Mouse (Mus musculus): ENCODE measurements around the gene Dpp6. TPM values are rescaled to one million over a fixed set of nuclear protein-coding genes. Genes with fewer than 3 reads are reported as not detected.

Gene Dpp6
- polyA plus RNA-seq, 1 experiment from 2014 or later, result 0.86 TPM

DNA sequence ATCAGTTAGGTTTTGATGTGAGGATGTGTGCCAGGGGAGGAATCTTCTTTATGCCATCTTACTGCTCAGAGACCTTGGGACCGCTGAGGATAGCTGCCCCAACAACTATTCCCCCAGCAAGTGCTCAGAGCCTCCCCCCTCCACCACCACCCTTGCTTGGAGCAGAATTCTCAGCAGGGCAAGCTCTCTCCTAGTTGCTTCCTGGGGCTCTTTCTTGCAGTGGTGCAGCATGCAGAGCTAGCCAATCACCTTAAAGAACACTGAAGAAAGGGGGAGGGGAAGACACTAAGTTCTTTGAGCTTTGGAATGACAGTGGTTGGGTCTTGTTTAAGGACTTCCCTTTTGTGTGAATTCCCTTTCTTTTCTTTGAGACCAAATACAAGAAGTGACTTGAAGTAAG, 168.1 kb downstream of the Dpp6 start:
- no peak for ATAC-seq (replicated peaks; ENCODE audit: insufficient number of reproducible peaks, low FRiP score, low TSS enrichment)
- H3K9me3 ChIP-seq (replicated peaks; ENCODE audit: control insufficient read depth, low read length), result no peaks in the 10 kb centered on the region
- H3K36me3 ChIP-seq (ENCODE audit: control insufficient read depth, insufficient read depth, low read length), result no peaks in the 10 kb centered on the region
- no peak overlapping the region for H3K9ac ChIP-seq (ENCODE audit: low read depth, low read length)
- H3K27ac ChIP-seq (ENCODE audit: low read depth, low read length), result no peak overlapping the region
- no peaks in the 10 kb centered on the region for H3K27me3 ChIP-seq (ENCODE audit: control insufficient read depth, insufficient read depth, low read length)
- H3K4me1 ChIP-seq (ENCODE audit: control insufficient read depth, insufficient read depth, low read length), result no peaks in the 10 kb centered on the region
- H3K4me3 ChIP-seq (ENCODE audit: low read depth, low read length), result no peak overlapping the region
- 11% methylated on average over 1 of the region's 1 CpGs for WGBS (ENCODE audit: insufficient replicate concordance)
- no peak overlapping the region for H3K4me2 ChIP-seq

DNA sequence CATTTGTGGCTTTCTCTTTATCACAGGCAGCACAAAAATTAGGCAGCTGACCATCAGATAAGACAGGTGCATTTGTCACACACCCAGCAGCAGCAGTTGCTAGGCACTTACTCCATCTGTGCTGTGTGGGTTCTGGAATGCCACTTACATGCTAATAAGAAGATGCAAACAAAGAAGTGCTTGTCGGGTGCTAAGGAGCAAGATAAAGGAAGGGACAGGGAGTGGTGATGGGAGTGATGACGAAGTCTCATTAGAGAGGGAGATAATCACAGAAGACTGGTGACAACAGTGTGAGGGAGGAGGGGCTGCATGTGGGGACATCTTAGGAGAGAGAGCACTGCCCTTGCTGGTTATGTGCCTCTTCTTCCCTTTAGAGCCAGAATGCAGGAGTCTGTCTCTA, 174.6 kb downstream of the Dpp6 start:
- no peaks in the 10 kb centered on the region for H3K36me3 ChIP-seq (ENCODE audit: control insufficient read depth, insufficient read depth, low read length)
- H3K27ac ChIP-seq (ENCODE audit: low read depth, low read length), result no peak overlapping the region
- 11% methylated on average over 2 of the region's 2 CpGs for WGBS (ENCODE audit: insufficient replicate concordance)
- ATAC-seq (replicated peaks; ENCODE audit: insufficient number of reproducible peaks, low FRiP score, low TSS enrichment), result no peak
- no peaks in the 10 kb centered on the region for H3K9me3 ChIP-seq (replicated peaks; ENCODE audit: control insufficient read depth, low read length)
- no peaks in the 10 kb centered on the region for H3K4me1 ChIP-seq (ENCODE audit: control insufficient read depth, insufficient read depth, low read length)
- no peaks in the 10 kb centered on the region for H3K27me3 ChIP-seq (ENCODE audit: control insufficient read depth, insufficient read depth, low read length)
- no peak overlapping the region for H3K9ac ChIP-seq (ENCODE audit: low read depth, low read length)
- H3K4me3 ChIP-seq (ENCODE audit: low read depth, low read length), result no peak overlapping the region
- H3K4me2 ChIP-seq, result no peak overlapping the region

DNA sequence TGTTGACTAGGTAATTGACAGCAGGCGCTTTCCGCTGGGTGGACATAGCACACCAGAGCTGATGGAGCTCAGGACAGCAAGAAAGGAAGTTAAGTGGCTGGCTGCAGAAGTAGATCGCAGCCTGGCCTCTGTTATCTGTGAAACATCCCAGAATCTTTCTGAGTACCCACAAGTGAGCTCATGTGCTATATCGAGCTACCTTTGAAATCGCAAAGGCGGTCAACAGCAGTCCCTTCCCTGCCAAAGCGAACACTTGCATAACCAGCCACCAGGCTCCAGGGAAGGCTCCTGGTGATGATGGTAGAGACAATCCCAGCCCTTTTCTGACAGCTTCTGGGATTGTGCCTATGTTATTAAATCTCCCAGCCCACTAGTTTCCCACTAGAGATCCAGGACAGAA, 186.5 kb downstream of the Dpp6 start:
- H3K9me3 ChIP-seq (replicated peaks; ENCODE audit: control insufficient read depth, low read length), result no peaks in the 10 kb centered on the region
- H3K36me3 ChIP-seq (ENCODE audit: control insufficient read depth, insufficient read depth, low read length), result no peaks in the 10 kb centered on the region
- ATAC-seq (replicated peaks; ENCODE audit: insufficient number of reproducible peaks, low FRiP score, low TSS enrichment), result no peak
- 52% methylated on average over 7 of the region's 7 CpGs for WGBS (ENCODE audit: insufficient replicate concordance)
- H3K27me3 ChIP-seq (ENCODE audit: control insufficient read depth, insufficient read depth, low read length), result no peaks in the 10 kb centered on the region
- no peak overlapping the region for H3K27ac ChIP-seq (ENCODE audit: low read depth, low read length)
- no peak overlapping the region for H3K4me2 ChIP-seq
- H3K4me3 ChIP-seq (ENCODE audit: low read depth, low read length), result no peak overlapping the region
- H3K9ac ChIP-seq (ENCODE audit: low read depth, low read length), result no peak overlapping the region
- H3K4me1 ChIP-seq (ENCODE audit: control insufficient read depth, insufficient read depth, low read length), result no peaks in the 10 kb centered on the region

DNA sequence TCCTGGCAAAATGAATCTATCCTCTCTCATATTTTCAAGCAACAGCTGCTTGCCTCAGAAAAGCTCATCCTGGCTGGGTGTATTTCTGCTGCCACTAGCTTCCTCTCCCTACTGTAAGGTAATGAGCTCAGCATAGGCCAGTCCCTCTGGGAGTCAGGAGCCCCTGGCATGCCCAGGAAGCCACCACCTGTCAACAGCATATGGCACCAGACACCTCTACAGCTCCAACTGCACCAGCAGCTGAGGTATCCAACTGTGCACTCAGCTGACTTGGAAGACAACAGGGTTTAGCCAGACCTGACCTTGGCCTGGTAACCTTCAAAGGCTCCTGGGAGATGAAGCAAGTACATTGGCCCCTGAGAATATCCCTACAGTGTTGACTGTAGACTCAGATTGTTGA, 192.2 kb downstream of the Dpp6 start:
- no peak overlapping the region for H3K4me2 ChIP-seq
- no peak overlapping the region for H3K4me3 ChIP-seq (ENCODE audit: low read depth, low read length)
- H3K9me3 ChIP-seq (replicated peaks; ENCODE audit: control insufficient read depth, low read length), result no peaks in the 10 kb centered on the region
- no peak for ATAC-seq (replicated peaks; ENCODE audit: insufficient number of reproducible peaks, low FRiP score, low TSS enrichment)
- no peak overlapping the region for H3K27ac ChIP-seq (ENCODE audit: low read depth, low read length)
- no peaks in the 10 kb centered on the region for H3K27me3 ChIP-seq (ENCODE audit: control insufficient read depth, insufficient read depth, low read length)
- no peaks in the 10 kb centered on the region for H3K4me1 ChIP-seq (ENCODE audit: control insufficient read depth, insufficient read depth, low read length)
- H3K36me3 ChIP-seq (ENCODE audit: control insufficient read depth, insufficient read depth, low read length), result no peaks in the 10 kb centered on the region
- H3K9ac ChIP-seq (ENCODE audit: low read depth, low read length), result no peak overlapping the region

DNA sequence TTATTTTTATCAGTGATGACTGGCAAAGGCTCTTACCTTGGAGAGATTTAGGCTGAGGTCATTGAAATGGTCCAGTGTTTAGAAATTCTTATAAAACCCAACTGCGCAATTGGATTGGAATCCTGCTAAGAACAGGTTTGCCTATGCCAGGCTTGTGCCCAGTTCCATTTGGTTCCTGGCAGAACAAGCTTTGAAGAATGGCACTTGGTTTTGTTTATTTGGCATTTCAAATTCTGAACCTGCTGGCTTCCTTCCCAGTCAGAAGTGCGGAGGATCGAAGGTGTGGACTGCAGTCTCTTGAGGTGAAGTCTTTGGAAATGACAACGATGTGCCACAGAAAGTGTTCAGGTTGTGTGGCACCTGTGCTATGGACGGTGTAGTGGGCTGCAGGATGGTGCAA, 193.6 kb downstream of the Dpp6 start:
- WGBS (ENCODE audit: insufficient replicate concordance), result 80% methylated on average over 5 of the region's 5 CpGs
- Histone ChIP-seq H3K4me1 (ENCODE audit: control insufficient read depth, insufficient read depth, low read length) (no peaks in the 10 kb centered on the region), H3K9ac (ENCODE audit: low read depth, low read length) (no peak overlapping the region), H3K36me3 (ENCODE audit: control insufficient read depth, insufficient read depth, low read length) (no peaks in the 10 kb centered on the region), H3K9me3 (replicated peaks; ENCODE audit: control insufficient read depth, low read length) (no peaks in the 10 kb centered on the region), H3K27me3 (ENCODE audit: control insufficient read depth, insufficient read depth, low read length) (no peaks in the 10 kb centered on the region), H3K4me2 (no peak overlapping the region), H3K27ac (ENCODE audit: low read depth, low read length) (no peak overlapping the region), H3K4me3 (ENCODE audit: low read depth, low read length) (no peak overlapping the region)
- ATAC-seq (replicated peaks; ENCODE audit: insufficient number of reproducible peaks, low FRiP score, low TSS enrichment), result no peak

DNA sequence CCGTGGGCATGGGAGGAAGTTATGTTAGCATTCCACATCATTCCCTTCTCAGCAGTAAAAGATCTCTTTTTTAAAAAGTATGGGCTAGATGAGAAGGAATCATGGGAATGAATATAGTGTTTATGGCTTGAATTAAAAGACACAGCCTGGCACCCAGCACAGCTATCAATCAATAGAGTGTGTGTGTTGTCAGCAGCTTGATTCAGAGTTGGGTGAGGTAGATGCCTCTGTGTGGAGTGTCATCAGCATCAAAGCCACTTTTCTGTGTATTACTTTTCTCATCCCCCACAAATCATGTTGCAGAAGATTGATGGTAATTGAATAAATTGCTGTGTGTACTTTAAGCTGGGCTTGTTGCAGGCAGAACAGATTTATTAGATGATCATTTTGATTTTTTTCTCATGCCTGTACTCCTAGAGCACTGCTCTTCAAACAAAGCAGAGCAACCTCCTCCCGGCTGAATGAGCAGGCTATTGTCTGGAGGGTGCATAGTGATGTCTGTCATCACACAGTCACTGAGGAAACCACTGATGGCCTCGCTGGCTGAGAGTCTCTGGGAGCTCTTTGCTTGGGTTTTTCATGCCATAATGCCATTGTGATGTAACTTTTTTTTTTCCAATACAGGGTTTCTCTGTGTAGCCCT, 201.4 kb downstream of the Dpp6 start:
- Histone ChIP-seq H3K9ac (ENCODE audit: low read depth, low read length) (no peak overlapping the region), H3K4me1 (ENCODE audit: control insufficient read depth, insufficient read depth, low read length) (no peaks in the 10 kb centered on the region), H3K36me3 (ENCODE audit: control insufficient read depth, insufficient read depth, low read length) (no peaks in the 10 kb centered on the region), H3K4me3 (ENCODE audit: low read depth, low read length) (no peak overlapping the region), H3K27ac (ENCODE audit: low read depth, low read length) (no peak overlapping the region), H3K9me3 (replicated peaks; ENCODE audit: control insufficient read depth, low read length) (no peaks in the 10 kb centered on the region), H3K27me3 (ENCODE audit: control insufficient read depth, insufficient read depth, low read length) (no peaks in the 10 kb centered on the region), H3K4me2 (no peak overlapping the region)
- 53% methylated on average over 3 of the region's 3 CpGs for WGBS (ENCODE audit: insufficient replicate concordance)
- ATAC-seq (replicated peaks; ENCODE audit: insufficient number of reproducible peaks, low FRiP score, low TSS enrichment), result no peak

DNA sequence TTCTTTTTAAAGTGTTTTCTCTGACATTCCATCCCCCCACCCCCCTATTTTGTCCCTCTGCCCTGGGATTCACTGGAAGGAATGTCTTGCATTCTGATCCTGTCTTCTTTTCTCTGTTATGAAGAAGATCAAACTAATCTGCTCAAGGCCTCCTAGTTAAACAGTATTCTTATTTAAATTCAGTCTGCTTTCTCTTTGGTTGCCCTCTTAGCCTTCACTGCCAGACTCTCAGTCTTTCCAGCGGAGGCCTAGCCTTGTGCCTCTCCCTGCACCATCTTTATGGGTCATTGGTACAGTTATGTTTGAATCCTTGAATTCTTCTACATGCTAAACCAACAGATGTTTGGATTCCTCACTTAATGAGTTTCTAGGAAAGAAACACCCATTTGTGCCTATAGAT, 211.6 kb downstream of the Dpp6 start:
- no peaks in the 10 kb centered on the region for H3K27me3 ChIP-seq (ENCODE audit: control insufficient read depth, insufficient read depth, low read length)
- no peak for ATAC-seq (replicated peaks; ENCODE audit: insufficient number of reproducible peaks, low FRiP score, low TSS enrichment)
- H3K27ac ChIP-seq (ENCODE audit: low read depth, low read length), result no peak overlapping the region
- H3K9me3 ChIP-seq (replicated peaks; ENCODE audit: control insufficient read depth, low read length), result no peaks in the 10 kb centered on the region
- H3K36me3 ChIP-seq (ENCODE audit: control insufficient read depth, insufficient read depth, low read length), result no peaks in the 10 kb centered on the region
- H3K4me1 ChIP-seq (ENCODE audit: control insufficient read depth, insufficient read depth, low read length), result no peaks in the 10 kb centered on the region
- no peak overlapping the region for H3K4me3 ChIP-seq (ENCODE audit: low read depth, low read length)
- WGBS (ENCODE audit: insufficient replicate concordance), result 67% methylated on average over 1 of the region's 1 CpGs
- H3K9ac ChIP-seq (ENCODE audit: low read depth, low read length), result no peak overlapping the region
- no peak overlapping the region for H3K4me2 ChIP-seq

DNA sequence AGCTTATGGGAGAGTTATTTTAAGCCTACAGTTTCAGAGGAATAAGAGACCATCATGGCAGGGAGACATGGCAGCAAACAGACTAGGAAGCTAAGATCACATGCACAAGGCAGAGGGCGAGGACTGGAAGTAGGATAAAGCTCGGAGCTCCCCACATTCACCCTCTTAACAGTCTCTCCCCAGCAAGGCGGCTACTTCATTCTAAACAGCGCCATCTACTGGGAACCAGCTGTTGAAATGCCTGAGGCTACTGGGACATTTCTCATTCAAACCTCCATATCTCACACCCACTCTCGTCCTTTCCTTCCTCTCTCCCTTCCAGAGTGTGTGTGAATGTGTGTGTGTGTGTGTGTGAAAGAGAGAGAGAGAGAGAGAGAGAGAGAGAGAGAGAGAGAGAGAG, 212.8 kb downstream of the Dpp6 start:
- Histone ChIP-seq H3K9ac (ENCODE audit: low read depth, low read length) (no peak overlapping the region), H3K4me2 (no peak overlapping the region), H3K9me3 (replicated peaks; ENCODE audit: control insufficient read depth, low read length) (no peaks in the 10 kb centered on the region), H3K4me1 (ENCODE audit: control insufficient read depth, insufficient read depth, low read length) (no peaks in the 10 kb centered on the region), H3K36me3 (ENCODE audit: control insufficient read depth, insufficient read depth, low read length) (no peaks in the 10 kb centered on the region), H3K27ac (ENCODE audit: low read depth, low read length) (no peak overlapping the region), H3K4me3 (ENCODE audit: low read depth, low read length) (no peak overlapping the region), H3K27me3 (ENCODE audit: control insufficient read depth, insufficient read depth, low read length) (no peaks in the 10 kb centered on the region)
- ATAC-seq (replicated peaks; ENCODE audit: insufficient number of reproducible peaks, low FRiP score, low TSS enrichment), result no peak
- WGBS (ENCODE audit: insufficient replicate concordance), result 17% methylated on average over 5 of the region's 5 CpGs

DNA sequence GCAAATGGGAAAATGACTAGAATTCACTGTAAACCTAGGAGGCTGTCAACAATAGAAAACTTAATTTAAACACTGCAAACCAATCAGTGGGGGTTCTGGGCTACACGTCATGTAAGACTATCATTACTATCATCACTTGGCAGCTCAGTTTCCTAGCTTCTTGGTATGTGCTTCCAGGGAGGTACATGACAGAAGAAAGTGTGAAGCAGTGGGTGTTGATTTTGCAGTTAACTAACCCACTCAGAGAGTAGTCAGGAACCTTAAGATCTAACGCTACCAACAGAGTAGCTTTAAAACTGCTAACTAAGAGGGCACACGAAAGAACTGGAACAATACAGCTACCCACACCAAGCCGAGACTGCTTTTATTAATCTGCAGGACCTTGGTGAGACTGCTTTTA, 217.9 kb downstream of the Dpp6 start:
- H3K27ac ChIP-seq (ENCODE audit: low read depth, low read length), result no peak overlapping the region
- H3K4me1 ChIP-seq (ENCODE audit: control insufficient read depth, insufficient read depth, low read length), result no peaks in the 10 kb centered on the region
- H3K9ac ChIP-seq (ENCODE audit: low read depth, low read length), result no peak overlapping the region
- 50% methylated on average over 4 of the region's 4 CpGs for WGBS (ENCODE audit: insufficient replicate concordance)
- no peak overlapping the region for H3K4me2 ChIP-seq
- H3K4me3 ChIP-seq (ENCODE audit: low read depth, low read length), result no peak overlapping the region
- no peaks in the 10 kb centered on the region for H3K36me3 ChIP-seq (ENCODE audit: control insufficient read depth, insufficient read depth, low read length)
- no peak for ATAC-seq (replicated peaks; ENCODE audit: insufficient number of reproducible peaks, low FRiP score, low TSS enrichment)
- H3K9me3 ChIP-seq (replicated peaks; ENCODE audit: control insufficient read depth, low read length), result no peaks in the 10 kb centered on the region
- H3K27me3 ChIP-seq (ENCODE audit: control insufficient read depth, insufficient read depth, low read length), result no peaks in the 10 kb centered on the region

Data from heart, embryonic 11.5 days (tissue).